Mouse (Mus musculus) stomach, postnatal 0 days (tissue): ENCODE data around the gene Mul1. TPM values are rescaled to one million over a fixed set of nuclear protein-coding genes. Genes with fewer than 3 reads are reported as not detected.
"Not testable (repeated sequence)": the region's sequence is repeated elsewhere in the genome, so short reads cannot be mapped to it uniquely, and the experiment has no call there.

Source experiments
- ATAC-seq: fragments of 200-750 bp; cut with Nextera tagmentation; 2 replicates; pipeline ENCODE4 v1.8.0; 2017; ENCODE audit not compliant: low FRiP score, low TSS enrichment
- DNase-seq: peaks from one replicate; pipeline ENCODE4 v3.0.0-alpha.2; 2016; ENCODE audit warnings: low spot score
- H3K27ac ChIP-seq: fragments of 300-500 bp; sonication (generic); replicated peaks from 2 replicates; pipeline ENCODE4 v1.5.1; 2014; ENCODE audit warnings: mild to moderate bottlenecking, control low read depth
- H3K27me3 ChIP-seq: fragments of 300-500 bp; sonication (generic); 2 replicates; pipeline ENCODE4 v1.6.1; 2014; ENCODE audit warnings: low read length; ENCODE audit not compliant: control insufficient read depth, insufficient read depth
- H3K36me3 ChIP-seq: fragments of 300-500 bp; sonication (generic); 2 replicates; pipeline ENCODE4 v1.6.1; 2014; ENCODE audit warnings: low read length, mixed read lengths; ENCODE audit not compliant: control insufficient read depth, insufficient read depth
- H3K4me1 ChIP-seq: fragments of 300-500 bp; sonication (generic); replicated peaks from 2 replicates; pipeline ENCODE4 v1.6.1; 2014; ENCODE audit warnings: antibody characterized with exemption; ENCODE audit not compliant: control insufficient read depth, insufficient read depth
- H3K4me2 ChIP-seq: fragments of 300-500 bp; sonication (generic); replicated peaks from 2 replicates; pipeline ENCODE4 v1.6.1; 2014; ENCODE audit warnings: low read depth, mild to moderate bottlenecking, control low read depth, moderate library complexity
- H3K4me3 ChIP-seq: fragments of 300-500 bp; sonication (generic); 2 replicates; pipeline ENCODE4 v1.5.1; 2014; ENCODE audit warnings: low read depth, low read length, control low read depth
- H3K9ac ChIP-seq: fragments of 300-500 bp; sonication (generic); 2 replicates; pipeline ENCODE4 v1.6.1; 2014; ENCODE audit warnings: mild to moderate bottlenecking, low read length, control low read depth, mixed read lengths
- H3K9me3 ChIP-seq: fragments of 300-500 bp; sonication (generic); 2 replicates; pipeline ENCODE4 v1.6.1; 2016; ENCODE audit warnings: low read length; ENCODE audit not compliant: control insufficient read depth
- CTCF ChIP-seq: IDR thresholded peaks from 2 replicates; pipeline ENCODE4 v1.5.1; 2016; ENCODE audit warnings: antibody characterized with exemption, low read depth, mild to moderate bottlenecking, moderate library complexity
- EP300 ChIP-seq: optimal IDR thresholded peaks from 2 replicates; pipeline ENCODE3; 2016; ENCODE audit warnings: antibody characterized with exemption
- WGBS: fragments of 180-500 bp; shearing (Covaris S2); extraction: QIAGEN DNeasy Blood & Tissue Kit; methylation state at CpG from one replicate; pipeline ENCODE4 v1.1.7; 2014; 5-methylcytosine and 5-hydroxymethylcytosine counted together
- polyA plus RNA-seq: library from polyadenylated mRNA; unstranded; fragments of >200 nt; fragmentation: Nextera tagmentation; extraction: Ambion mirVana; gene quantifications from 2 replicates; pipeline ENCODE4 v1.2.1, GENCODE M21; 2015

The Mul1 gene
- polyA plus RNA-seq, 1 experiment from 2014 or later = 17.1 TPM

DNA sequence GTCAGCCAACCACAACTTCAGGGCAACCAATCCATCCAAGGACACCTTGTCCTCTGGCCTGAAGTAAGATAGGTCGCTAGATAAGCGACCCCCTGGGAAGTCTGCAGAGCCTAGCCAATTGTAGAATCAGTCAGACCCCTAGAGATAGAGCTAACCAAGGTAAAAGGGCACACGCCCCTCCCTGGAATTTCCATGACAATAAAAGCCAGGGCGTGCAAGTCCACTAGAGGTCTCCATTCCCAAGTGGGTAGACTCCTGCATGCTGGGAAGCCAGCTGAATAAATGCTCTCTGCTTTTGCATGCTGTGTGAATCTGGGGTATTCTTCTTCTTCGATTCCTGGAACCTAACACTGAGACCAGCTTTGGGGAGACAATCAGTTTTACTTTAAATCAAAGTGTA is 18.1 kb upstream of the Mul1 start:
- H3K4me3 ChIP-seq = no peak overlapping the region
- WGBS = 72% methylated on average over 5 of the region's 5 CpGs
- H3K9me3 ChIP-seq = no peaks in the 10 kb centered on the region
- H3K27ac ChIP-seq = no peak overlapping the region
- H3K36me3 ChIP-seq = no peaks in the 10 kb centered on the region
- DNase-seq (no peak), ATAC-seq (no peak)
- H3K4me1 ChIP-seq = no peaks in the 10 kb centered on the region
- TF ChIP-seq CTCF = no peak
- no peak for TF ChIP-seq EP300
- no peaks in the 10 kb centered on the region for H3K27me3 ChIP-seq
- H3K4me2 ChIP-seq = no peak overlapping the region
- no peak overlapping the region for H3K9ac ChIP-seq

DNA sequence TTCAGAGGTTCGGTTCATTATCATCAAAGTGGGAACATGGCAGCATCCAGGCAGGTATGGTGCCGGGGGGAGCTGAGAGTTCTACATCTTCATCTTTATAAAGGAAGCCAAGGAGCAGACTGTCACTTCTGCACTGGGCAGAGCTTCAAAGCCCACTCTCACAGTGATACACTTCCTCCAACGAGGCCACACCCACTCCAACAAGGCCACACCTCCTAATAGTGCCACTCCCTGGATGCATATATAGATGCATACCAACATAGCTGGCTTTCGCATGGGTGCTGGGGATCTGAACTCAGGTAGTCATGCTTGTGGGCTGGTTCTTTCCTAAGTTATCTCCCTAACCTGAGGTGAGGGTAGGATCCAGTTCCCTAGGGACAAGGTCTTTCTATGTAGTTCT is 16.6 kb upstream of the Mul1 start:
- WGBS = 76% methylated on average over 4 of the region's 4 CpGs

DNA sequence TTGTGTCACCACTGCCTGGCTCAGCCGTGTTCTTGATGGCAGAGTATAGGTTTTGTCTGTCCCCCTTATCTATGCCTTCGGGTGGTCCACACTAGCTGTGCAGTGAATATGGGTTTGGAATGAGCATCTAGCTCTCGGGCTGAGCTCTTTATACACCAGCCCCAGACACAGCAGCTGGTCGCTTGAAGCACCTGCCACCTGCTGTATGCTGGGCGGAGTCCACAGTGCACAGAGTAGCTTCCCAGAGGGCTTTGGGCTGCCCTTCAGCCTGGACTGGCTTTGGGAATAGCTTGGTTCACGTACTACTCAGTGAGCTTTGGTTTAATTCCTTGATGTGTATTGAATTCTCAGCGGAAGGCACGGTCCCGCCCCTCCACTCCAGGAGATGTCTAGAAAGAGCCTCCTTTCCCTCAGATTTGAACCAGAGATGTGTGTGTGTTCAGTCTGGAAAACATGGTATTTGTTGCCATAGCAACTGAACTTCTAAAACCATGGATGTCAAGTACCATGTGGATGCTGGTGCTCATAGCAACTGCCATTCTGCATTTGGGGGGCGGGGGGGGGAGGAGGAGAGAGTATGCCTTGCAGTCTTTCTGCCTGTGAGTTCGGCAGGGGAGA is 16.0 kb upstream of the Mul1 start:
- no peak for ATAC-seq
- TF ChIP-seq CTCF (no peak), EP300 (no peak)

More for the DNA sequence above, 16.6 kb upstream of the Mul1 start:
- Histone ChIP-seq H3K36me3 (no peaks in the 10 kb centered on the region), H3K27ac (no peak overlapping the region), H3K4me1 (no peaks in the 10 kb centered on the region), H3K4me2 (no peak overlapping the region), H3K9me3 (no peaks in the 10 kb centered on the region), H3K27me3 (no peaks in the 10 kb centered on the region), H3K9ac (no peak overlapping the region), H3K4me3 (no peak overlapping the region)
- ATAC-seq (no peak), DNase-seq (no peak)
- TF ChIP-seq EP300 (no peak), CTCF (no peak)

DNA sequence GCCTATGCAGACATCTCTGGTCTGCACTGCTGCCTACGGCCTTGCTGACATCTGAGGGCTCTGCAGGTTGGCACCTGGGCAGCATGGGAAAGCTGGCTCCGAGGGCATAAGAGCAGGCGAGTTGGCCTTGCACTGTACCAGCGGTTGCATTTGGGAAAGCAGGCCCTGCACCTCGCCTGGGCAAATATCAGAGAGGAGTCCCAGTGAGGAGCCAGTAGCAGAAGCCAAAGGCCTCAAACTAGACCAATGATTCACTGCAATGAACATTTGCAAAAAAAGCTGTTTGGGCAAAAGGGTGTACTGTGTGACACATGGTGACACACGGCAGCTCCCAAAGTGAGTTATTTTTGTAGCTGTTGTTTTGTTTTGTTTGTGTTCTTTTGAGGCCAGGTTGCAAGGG is 9.4 kb upstream of the Mul1 start:
- no peak overlapping the region for H3K9ac ChIP-seq
- 78% methylated on average over 6 of the region's 6 CpGs for WGBS
- no peaks in the 10 kb centered on the region for H3K27me3 ChIP-seq
- H3K27ac ChIP-seq = no peak overlapping the region
- H3K4me2 ChIP-seq = no peak overlapping the region
- no peaks in the 10 kb centered on the region for H3K9me3 ChIP-seq
- no peak for ATAC-seq
- H3K36me3 ChIP-seq = no peaks in the 10 kb centered on the region
- no peak overlapping the region for H3K4me3 ChIP-seq
- H3K4me1 ChIP-seq = no peaks in the 10 kb centered on the region
- TF ChIP-seq CTCF (no peak), EP300 (no peak)
- DNase-seq = no peak

More for the DNA sequence above, 16.0 kb upstream of the Mul1 start:
- H3K4me1 ChIP-seq = no peaks in the 10 kb centered on the region
- H3K9ac ChIP-seq = no peak overlapping the region
- H3K36me3 ChIP-seq = no peaks in the 10 kb centered on the region
- H3K9me3 ChIP-seq = no peaks in the 10 kb centered on the region
- WGBS = 53% methylated on average over 11 of the region's 11 CpGs
- H3K27ac ChIP-seq = no peak overlapping the region
- no peaks in the 10 kb centered on the region for H3K27me3 ChIP-seq
- DNase-seq = no peak
- no peak overlapping the region for H3K4me3 ChIP-seq
- H3K4me2 ChIP-seq = no peak overlapping the region

DNA sequence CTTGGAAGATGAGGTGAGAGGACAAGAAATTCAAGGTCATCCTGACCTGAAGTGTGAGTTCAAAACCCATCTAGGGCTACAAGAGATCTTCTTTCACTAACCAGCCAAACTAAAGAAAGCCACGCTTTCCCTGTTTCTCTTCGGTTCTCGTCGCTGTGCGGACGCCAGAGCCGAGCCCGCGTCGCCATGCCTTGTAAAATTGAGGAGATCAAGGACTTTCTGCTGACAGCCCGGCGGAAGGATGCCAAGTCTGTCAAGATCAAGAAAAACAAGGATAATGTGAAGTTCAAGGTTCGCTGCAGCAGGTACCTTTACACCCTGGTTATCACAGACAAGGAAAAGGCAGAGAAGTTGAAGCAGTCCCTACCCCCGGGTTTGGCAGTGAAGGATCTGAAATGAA is 8.9 kb upstream of the Mul1 start:
- ATAC-seq, H3K9ac ChIP-seq, H3K4me3 ChIP-seq, H3K9me3 ChIP-seq, H3K27ac ChIP-seq, H3K4me2 ChIP-seq, H3K36me3 ChIP-seq, H3K4me1 ChIP-seq, DNase-seq, H3K27me3 ChIP-seq: not testable (repeated sequence)
- WGBS = 88% methylated on average over 14 of the region's 14 CpGs

DNA sequence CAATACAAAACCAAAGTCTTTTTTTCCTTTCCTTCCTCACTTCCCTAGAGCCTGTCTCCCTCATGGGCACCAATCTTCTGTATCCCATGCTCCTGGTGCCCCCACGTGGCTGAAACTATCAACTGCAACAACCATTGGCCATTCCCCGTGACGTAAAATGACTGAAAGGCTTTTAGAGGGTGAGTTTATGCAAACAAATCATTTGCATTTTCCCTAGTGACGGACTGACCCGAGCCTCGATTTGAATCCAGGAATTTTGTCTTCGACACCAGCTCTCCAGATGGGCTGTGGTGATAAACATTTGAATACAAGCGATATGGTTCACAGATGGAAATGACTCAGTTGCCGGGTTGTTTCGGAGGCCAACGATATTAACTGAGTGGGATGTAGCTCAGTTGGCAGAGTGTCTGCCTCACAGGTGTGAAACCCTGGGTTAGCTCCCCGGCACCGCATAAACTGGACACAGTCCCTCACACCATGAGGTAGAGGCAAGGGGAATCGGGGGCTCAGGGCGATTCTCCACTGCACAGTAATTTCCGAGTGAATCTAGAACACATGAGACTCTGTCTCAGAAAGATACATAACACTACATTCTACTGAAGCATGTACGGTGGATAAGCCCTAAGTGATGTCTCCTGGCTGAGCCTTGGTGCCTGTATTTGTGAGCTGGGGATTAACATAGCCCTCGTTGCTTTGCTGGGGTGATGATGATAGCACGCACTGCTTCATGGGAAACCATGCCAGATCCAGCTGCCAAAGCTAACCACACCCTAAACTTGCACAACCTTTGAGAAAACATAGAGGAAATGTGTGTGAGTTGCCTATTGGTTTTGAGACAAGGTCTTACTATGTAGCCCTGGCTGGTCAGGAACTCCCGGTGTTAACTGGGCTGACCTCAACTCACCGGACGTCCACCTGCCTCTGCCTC is 7.4 kb upstream of the Mul1 start:
- DNase-seq (peak; percentile 91), ATAC-seq (peak; percentile 75)
- Histone ChIP-seq H3K4me2 (peak overlapping the region; percentile 8), H3K4me3 (no peak overlapping the region), H3K27me3 (no peaks in the 10 kb centered on the region), H3K9ac (no peak overlapping the region), H3K27ac (no peak overlapping the region), H3K36me3 (no peaks in the 10 kb centered on the region), H3K4me1 (no peaks in the 10 kb centered on the region), H3K9me3 (no peaks in the 10 kb centered on the region)
- peak; percentile 98 for TF ChIP-seq CTCF
- no peak for TF ChIP-seq EP300
- 27% methylated on average over 22 of the region's 22 CpGs for WGBS
